Mouse (Mus musculus) E14TG2a.4 (cell line): ENCODE results near the gene Sis.

ENCODE experiments used
- CTCF ChIP-seq: conservative IDR thresholded peaks from 2 replicates; pipeline ENCODE4 v1.5.1; 2014; ENCODE audit warnings: low read length
- NANOG ChIP-seq: IDR thresholded peaks from 2 replicates; pipeline ENCODE4 v1.6.1; 2014; ENCODE audit warnings: borderline replicate concordance, low read length, mixed read lengths

DNA sequence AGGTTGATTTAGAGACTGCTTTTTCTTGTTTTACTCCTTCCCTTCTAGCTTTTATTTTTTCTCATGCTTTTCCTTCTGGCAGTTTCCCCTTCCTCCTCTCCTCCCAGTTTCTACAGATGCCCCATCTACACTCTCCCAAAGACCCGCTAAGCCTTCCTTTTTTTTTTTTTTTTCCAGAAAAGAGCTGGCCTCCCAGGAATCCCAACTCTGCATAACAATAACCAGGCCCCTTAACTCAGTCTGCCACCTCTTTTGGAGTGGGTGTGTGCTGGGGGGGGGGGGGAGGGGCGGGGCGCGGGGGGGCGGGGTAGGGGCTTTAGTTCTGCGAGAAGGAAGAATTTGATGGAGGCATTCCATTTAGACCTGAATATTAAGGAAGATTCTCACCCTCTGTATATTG is 38.4 kb upstream of the Sis start:
- TF ChIP-seq CTCF (no peak), NANOG (no peak)
